Mouse (Mus musculus): ENCODE results near the gene Dlg1.

Dlg1 gene

GRCm38 (mm10) chr16:31905891-31906825 is 242.9 kb downstream of the Dlg1 start:
- DNase-seq (ENCODE audit: low spot score), result peak; percentile 42

- DNase-seq (ENCODE audit: low spot score), result peak; percentile 54
These were observed 243.7 kb downstream of the Dlg1 start for GRCm38 (mm10) chr16:31906896-31907295.

GRCm38 (mm10) chr16:31908959-31909358 is 245.7 kb downstream of the Dlg1 start:
- no peak for DNase-seq (ENCODE audit: low spot score)

GRCm38 (mm10) chr16:31910281-31910847 is 247.1 kb downstream of the Dlg1 start:
- DNase-seq (ENCODE audit: low spot score), result no peak

- no peak for DNase-seq (ENCODE audit: low spot score)
These were observed 254.5 kb downstream of the Dlg1 start for GRCm38 (mm10) chr16:31917776-31918175.

- peak; percentile 83 for DNase-seq (ENCODE audit: low spot score)
These were observed 255.0 kb downstream of the Dlg1 start for GRCm38 (mm10) chr16:31918248-31918724.

- no peak for DNase-seq (ENCODE audit: low spot score)
These were observed 261.1 kb downstream of the Dlg1 start for GRCm38 (mm10) chr16:31924368-31924767.

Measured in MN1 (cell line).